Mouse (Mus musculus) embryonic facial prominence, embryonic 10.5 days (tissue): ENCODE results near the gene Sapcd1. TPM values are rescaled to one million over a fixed set of nuclear protein-coding genes. Genes with fewer than 3 reads are reported as not detected.

Experiments
- DNase-seq: peaks from one replicate; pipeline ENCODE4 v3.0.0-alpha.2; 2017; ENCODE audit warnings: low spot score
- H3K27ac ChIP-seq: fragments of 300-500 bp; sonication (generic); replicated peaks from 2 replicates; pipeline ENCODE4 v1.5.1; 2016; ENCODE audit warnings: mild to moderate bottlenecking
- H3K27me3 ChIP-seq: fragments of 300-500 bp; sonication (generic); replicated peaks from 2 replicates; pipeline ENCODE4 v1.6.1; 2016; ENCODE audit warnings: low read depth, mild to moderate bottlenecking; ENCODE audit not compliant: poor library complexity, severe bottlenecking
- H3K36me3 ChIP-seq: fragments of 300-500 bp; sonication (generic); replicated peaks from 2 replicates; pipeline ENCODE4 v1.6.1; 2016; ENCODE audit warnings: mild to moderate bottlenecking, moderate library complexity
- H3K4me1 ChIP-seq: fragments of 300-500 bp; sonication (generic); 2 replicates; pipeline ENCODE4 v1.6.1; 2016
- H3K4me3 ChIP-seq: fragments of 300-500 bp; sonication (generic); 2 replicates; pipeline ENCODE4 v1.5.1; 2016; ENCODE audit warnings: mild to moderate bottlenecking, moderate library complexity
- H3K9me3 ChIP-seq: fragments of 300-500 bp; sonication (generic); 2 replicates; pipeline ENCODE4 v1.6.1; 2016; ENCODE audit warnings: mild to moderate bottlenecking
- WGBS: fragments of 180-500 bp; shearing (Covaris S2); methylation state at CpG from one replicate; pipeline ENCODE4 v1.1.7; 2016; 5-methylcytosine and 5-hydroxymethylcytosine counted together
- polyA plus RNA-seq: library from polyadenylated mRNA; unstranded; fragments of >200 nt; fragmentation: Nextera tagmentation; extraction: Ambion mirVana; gene quantifications from 2 replicates; pipeline ENCODE4 v1.2.1, GENCODE M21; 2016

Gene Sapcd1
- 4.2 and 5.6 TPM in 2 replicates for polyA plus RNA-seq

- peak within 1 kb of the TSS; percentile 81 for H3K27ac ChIP-seq
- H3K4me3 ChIP-seq, result peak within 1 kb of the TSS; percentile 35
- peaks cover 74% of the 10 kb centered on the region for H3K4me1 ChIP-seq
These were observed at the start of gene Sapcd1 for GRCm38 (mm10) chr17:35027277-35028068. Gene Sapcd1 (minus strand): TSS chr17:35028016.

GRCm38 (mm10) chr17:35077285-35077684 lies 49.5 kb upstream of the Sapcd1 start:
- Histone ChIP-seq H3K9me3 (no peaks in the 10 kb centered on the region), H3K27me3 (peaks cover 42% of the 10 kb centered on the region), H3K4me3 (peak overlapping the region; percentile 43), H3K27ac (peak overlapping the region; percentile 60), H3K4me1 (peaks cover 32% of the 10 kb centered on the region), H3K36me3 (no peaks in the 10 kb centered on the region)
- 45% methylated on average over 2 of the region's 2 CpGs for WGBS
- DNase-seq, result no peak

More at GRCm38 (mm10) chr17:35027277-35028068, at the start of gene Sapcd1:
- Histone ChIP-seq H3K27me3 (0 out of 2 replicates have a peak, but pooled peaks cover 3% of the 10 kb centered on the region), H3K36me3 (no peaks in the 10 kb centered on the region), H3K9me3 (no peaks in the 10 kb centered on the region)
- 45% methylated on average over 13 of the region's 13 CpGs for WGBS
- DNase-seq, result peak; percentile 53

- no peak for DNase-seq
- Histone ChIP-seq H3K36me3 (no peaks in the 10 kb centered on the region), H3K4me1 (peaks cover 32% of the 10 kb centered on the region), H3K27me3 (peaks cover 42% of the 10 kb centered on the region), H3K4me3 (peak within 1 kb of the TSS; percentile 43), H3K9me3 (no peaks in the 10 kb centered on the region), H3K27ac (peak within 1 kb of the TSS; percentile 60)
- WGBS, result 18% methylated on average over 10 of the region's 10 CpGs
These were observed 48.8 kb upstream of the Sapcd1 start, which contains the start of gene Ly6g6e for GRCm38 (mm10) chr17:35076507-35077176. Gene Ly6g6e (plus strand): TSS chr17:35076902.

GRCm38 (mm10) chr17:35074097-35074496 lies 46.3 kb upstream of the Sapcd1 start:
- H3K27ac ChIP-seq, result no peak overlapping the region
- H3K4me3 ChIP-seq, result no peak overlapping the region
- 49% methylated on average over 17 of the region's 17 CpGs for WGBS
- peaks cover 31% of the 10 kb centered on the region for H3K27me3 ChIP-seq
- H3K4me1 ChIP-seq, result peaks cover 36% of the 10 kb centered on the region
- H3K36me3 ChIP-seq, result no peaks in the 10 kb centered on the region
- DNase-seq, result no peak
- no peaks in the 10 kb centered on the region for H3K9me3 ChIP-seq

- Histone ChIP-seq H3K27me3 (peaks cover 39% of the 10 kb centered on the region), H3K4me3 (no peak overlapping the region), H3K4me1 (peaks cover 17% of the 10 kb centered on the region), H3K27ac (no peak overlapping the region), H3K9me3 (no peaks in the 10 kb centered on the region), H3K36me3 (no peaks in the 10 kb centered on the region)
- no peak for DNase-seq
- 78% methylated on average over 9 of the region's 9 CpGs for WGBS
These were observed 43.6 kb upstream of the Sapcd1 start for GRCm38 (mm10) chr17:35071454-35071853.

- Histone ChIP-seq H3K36me3 (no peaks in the 10 kb centered on the region), H3K9me3 (no peaks in the 10 kb centered on the region), H3K27ac (no peak overlapping the region), H3K4me3 (no peak overlapping the region), H3K27me3 (peaks cover 41% of the 10 kb centered on the region), H3K4me1 (peaks cover 14% of the 10 kb centered on the region)
- 51% methylated on average over 6 of the region's 6 CpGs for WGBS
- no peak for DNase-seq
These were observed 42.9 kb upstream of the Sapcd1 start for GRCm38 (mm10) chr17:35070556-35071229.

GRCm38 (mm10) chr17:35068213-35068914 lies 40.5 kb upstream of the Sapcd1 start:
- 85% methylated on average over 17 of the region's 17 CpGs for WGBS
- no peak for DNase-seq
- peaks cover 62% of the 10 kb centered on the region for H3K27me3 ChIP-seq
- no peak overlapping the region for H3K4me3 ChIP-seq
- H3K4me1 ChIP-seq, result peaks cover 28% of the 10 kb centered on the region
- H3K27ac ChIP-seq, result no peak overlapping the region
- H3K36me3 ChIP-seq, result peaks cover 5% of the 10 kb centered on the region; the same call in 1 of the 2 replicates
- no peaks in the 10 kb centered on the region for H3K9me3 ChIP-seq

GRCm38 (mm10) chr17:35066084-35066483 lies 38.3 kb upstream of the Sapcd1 start, which contains the start of gene Mpig6b:
Gene Mpig6b (minus strand): TSS chr17:35066184.
- peaks cover 34% of the 10 kb centered on the region for H3K4me1 ChIP-seq
- DNase-seq, result no peak
- 41% methylated on average over 10 of the region's 10 CpGs for WGBS
- H3K9me3 ChIP-seq, result no peaks in the 10 kb centered on the region
- peak within 1 kb of the TSS; percentile 70 for H3K27ac ChIP-seq
- peaks cover 71% of the 10 kb centered on the region for H3K27me3 ChIP-seq
- H3K36me3 ChIP-seq, result peaks cover 26% of the 10 kb centered on the region
- H3K4me3 ChIP-seq, result peak within 1 kb of the TSS; percentile 58

- H3K36me3 ChIP-seq, result peaks cover 34% of the 10 kb centered on the region
- 1% methylated on average over 48 of the region's 48 CpGs for WGBS
- H3K27me3 ChIP-seq, result peaks cover 65% of the 10 kb centered on the region
- peaks cover 39% of the 10 kb centered on the region for H3K4me1 ChIP-seq
- peak; percentile 78 for DNase-seq
- no peaks in the 10 kb centered on the region for H3K9me3 ChIP-seq
- peak within 1 kb of the TSS; percentile 58 for H3K4me3 ChIP-seq
- peak within 1 kb of the TSS; percentile 70 for H3K27ac ChIP-seq
These were observed 37.4 kb upstream of the Sapcd1 start, which contains the start of gene Ly6g6c for GRCm38 (mm10) chr17:35064951-35065947. Gene Ly6g6c (plus strand): TSS chr17:35065388.

- Histone ChIP-seq H3K4me3 (peak overlapping the region; percentile 58), H3K36me3 (peaks cover 37% of the 10 kb centered on the region), H3K27ac (peak overlapping the region; percentile 70; the same call in 1 of the 2 replicates), H3K27me3 (peaks cover 65% of the 10 kb centered on the region), H3K4me1 (peaks cover 47% of the 10 kb centered on the region), H3K9me3 (no peaks in the 10 kb centered on the region)
- 31% methylated on average over 10 of the region's 10 CpGs for WGBS
- DNase-seq, result no peak
These were observed 36.6 kb upstream of the Sapcd1 start for GRCm38 (mm10) chr17:35064378-35064877.

- Histone ChIP-seq H3K27ac (no peak overlapping the region), H3K4me1 (peaks cover 51% of the 10 kb centered on the region), H3K9me3 (no peaks in the 10 kb centered on the region), H3K27me3 (peaks cover 59% of the 10 kb centered on the region), H3K36me3 (peaks cover 37% of the 10 kb centered on the region), H3K4me3 (peak overlapping the region; percentile 58; the same call in 1 of the 2 replicates)
- 92% methylated on average over 3 of the region's 3 CpGs for WGBS
- no peak for DNase-seq
These were observed 35.6 kb upstream of the Sapcd1 start for GRCm38 (mm10) chr17:35063466-35063865.
